Mouse (Mus musculus) lung, adult 2 months (tissue): ENCODE results near the gene Arid1b.

ENCODE experiments used
- CTCF ChIP-seq: fragments of 200-500 bp; IDR thresholded peaks from 2 replicates; pipeline ENCODE4 v1.5.1; 2011; ENCODE audit warnings: mild to moderate bottlenecking, low read length, control low read depth; ENCODE audit not compliant: insufficient read depth
- POLR2A ChIP-seq: fragments of 200-500 bp; IDR thresholded peaks from 2 replicates; pipeline ENCODE4 v1.6.1; 2011; ENCODE audit warnings: low read depth, mild to moderate bottlenecking, control low read depth, low read length, borderline replicate concordance; ENCODE audit errors: extremely low read depth

DNA sequence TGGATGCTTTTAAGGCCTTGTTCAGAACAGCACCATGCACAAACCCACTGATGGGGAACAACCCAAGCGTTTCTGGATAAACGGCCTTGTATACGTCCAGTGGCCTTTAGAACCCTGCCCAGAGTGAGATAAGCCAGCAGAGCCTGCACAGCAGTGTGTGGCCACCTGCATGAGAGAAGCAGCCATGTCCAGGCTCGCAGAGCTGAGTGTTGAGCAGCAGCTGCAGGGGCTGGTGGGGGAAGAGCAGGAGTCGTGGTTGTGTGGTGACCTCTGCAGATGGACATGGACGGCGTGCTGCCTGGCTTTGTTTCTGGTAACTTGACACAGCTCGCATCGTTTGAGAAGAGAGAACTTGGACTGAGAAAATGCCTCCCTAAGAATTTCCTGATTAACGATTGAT lies 97.8 kb downstream of the Arid1b start:
- no peak for TF ChIP-seq CTCF
- TF ChIP-seq POLR2A: no peak
